Mouse (Mus musculus): ENCODE data around the gene Tmem256.

Tmem256 gene

DNA sequence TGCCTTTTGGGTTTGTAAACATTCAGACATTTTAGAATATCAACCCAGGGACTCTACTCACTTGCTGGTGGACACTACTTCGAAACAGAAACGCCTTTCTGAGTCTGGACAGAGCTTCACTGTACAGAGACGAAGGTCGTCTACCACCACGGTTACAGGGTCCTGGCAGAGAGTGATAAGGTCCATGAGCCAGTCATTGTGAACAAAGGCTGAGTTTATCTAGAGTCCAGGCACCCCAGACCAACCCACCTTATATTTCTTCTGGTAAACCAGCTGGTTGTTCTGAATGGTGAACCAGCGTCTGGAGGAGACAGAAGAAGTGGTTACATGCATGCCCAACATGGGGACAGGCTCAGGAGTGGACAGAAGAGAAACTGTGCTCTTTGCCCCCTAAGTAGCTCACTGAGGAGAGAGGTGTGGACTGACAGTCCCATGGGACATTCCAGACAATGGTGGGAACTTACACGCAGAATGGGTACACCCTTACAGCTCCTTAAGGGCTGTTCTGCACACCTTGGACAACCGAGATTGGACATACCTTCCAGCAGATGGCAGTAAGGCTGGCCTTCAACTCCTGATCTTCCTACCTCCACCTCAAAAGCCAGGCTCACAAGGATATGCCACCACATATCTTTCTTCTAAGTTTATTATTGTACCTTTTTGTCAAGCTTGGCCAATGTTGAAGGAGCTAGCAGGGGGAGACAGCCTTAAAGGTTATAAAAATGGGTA is 48.8 kb downstream of the Tmem256 start:
- DNase-seq = peak; percentile 48
